Mouse (Mus musculus) midbrain, embryonic 16.5 days (tissue): Measurements from ENCODE around the gene Ccdc63. TPM values are rescaled to one million over a fixed set of nuclear protein-coding genes. Genes with fewer than 3 reads are reported as not detected.
A peak's percentile ranks its signal among the peaks of the same experiment; 100 is the strongest.

Experiments
- ATAC-seq: fragments of 200-750 bp; cut with Nextera tagmentation; 2 replicates; pipeline ENCODE4 v1.8.0; 2017; ENCODE audit warnings: moderate TSS enrichment
- H3K27ac ChIP-seq: fragments of 300-500 bp; sonication (generic); 2 replicates; pipeline ENCODE4 v1.5.1; 2014; ENCODE audit warnings: mild to moderate bottlenecking, low read length, mixed read lengths
- H3K27me3 ChIP-seq: fragments of 300-500 bp; sonication (generic); 2 replicates; pipeline ENCODE4 v1.6.1; 2014; ENCODE audit warnings: low read depth, low read length, mixed read lengths; ENCODE audit not compliant: control insufficient read depth, insufficient read depth
- H3K36me3 ChIP-seq: fragments of 300-500 bp; sonication (generic); 2 replicates; pipeline ENCODE4 v1.6.1; 2014; ENCODE audit warnings: mild to moderate bottlenecking, low read length, moderate library complexity, mixed read lengths; ENCODE audit not compliant: control insufficient read depth, insufficient read depth
- H3K4me1 ChIP-seq: fragments of 300-500 bp; sonication (generic); 2 replicates; pipeline ENCODE4 v1.6.1; 2014; ENCODE audit warnings: mild to moderate bottlenecking, low read length, mixed read lengths; ENCODE audit not compliant: control insufficient read depth, insufficient read depth
- H3K4me2 ChIP-seq: fragments of 300-500 bp; sonication (generic); 2 replicates; pipeline ENCODE4 v1.6.1; 2014; ENCODE audit warnings: mild to moderate bottlenecking, low read length, mixed read lengths
- H3K4me3 ChIP-seq: fragments of 300-500 bp; sonication (generic); 2 replicates; pipeline ENCODE4 v1.5.1; 2014; ENCODE audit warnings: low read depth, mild to moderate bottlenecking, low read length, moderate library complexity, mixed read lengths
- H3K9ac ChIP-seq: fragments of 300-500 bp; sonication (generic); 2 replicates; pipeline ENCODE4 v1.6.1; 2014; ENCODE audit warnings: low read depth, low read length, mixed read lengths
- H3K9me3 ChIP-seq: fragments of 300-500 bp; sonication (generic); replicated peaks from 2 replicates; pipeline ENCODE4 v1.6.1; 2014; ENCODE audit warnings: mild to moderate bottlenecking, low read length, mixed read lengths; ENCODE audit not compliant: control insufficient read depth, poor library complexity, severe bottlenecking
- WGBS: fragments of 180-500 bp; shearing (Covaris S2); extraction: QIAGEN DNeasy Blood & Tissue Kit; methylation state at CpG from one replicate; pipeline ENCODE4 v1.1.7; 2014; 5-methylcytosine and 5-hydroxymethylcytosine counted together
- polyA plus RNA-seq: library from polyadenylated mRNA; unstranded; fragments of >200 nt; fragmentation: Nextera tagmentation; extraction: Ambion mirVana; gene quantifications from 2 replicates; pipeline ENCODE4 v1.2.1, GENCODE M21; 2015

Ccdc63 gene
- polyA plus RNA-seq, 1 experiment from 2014 or later: 0.24 TPM

DNA sequence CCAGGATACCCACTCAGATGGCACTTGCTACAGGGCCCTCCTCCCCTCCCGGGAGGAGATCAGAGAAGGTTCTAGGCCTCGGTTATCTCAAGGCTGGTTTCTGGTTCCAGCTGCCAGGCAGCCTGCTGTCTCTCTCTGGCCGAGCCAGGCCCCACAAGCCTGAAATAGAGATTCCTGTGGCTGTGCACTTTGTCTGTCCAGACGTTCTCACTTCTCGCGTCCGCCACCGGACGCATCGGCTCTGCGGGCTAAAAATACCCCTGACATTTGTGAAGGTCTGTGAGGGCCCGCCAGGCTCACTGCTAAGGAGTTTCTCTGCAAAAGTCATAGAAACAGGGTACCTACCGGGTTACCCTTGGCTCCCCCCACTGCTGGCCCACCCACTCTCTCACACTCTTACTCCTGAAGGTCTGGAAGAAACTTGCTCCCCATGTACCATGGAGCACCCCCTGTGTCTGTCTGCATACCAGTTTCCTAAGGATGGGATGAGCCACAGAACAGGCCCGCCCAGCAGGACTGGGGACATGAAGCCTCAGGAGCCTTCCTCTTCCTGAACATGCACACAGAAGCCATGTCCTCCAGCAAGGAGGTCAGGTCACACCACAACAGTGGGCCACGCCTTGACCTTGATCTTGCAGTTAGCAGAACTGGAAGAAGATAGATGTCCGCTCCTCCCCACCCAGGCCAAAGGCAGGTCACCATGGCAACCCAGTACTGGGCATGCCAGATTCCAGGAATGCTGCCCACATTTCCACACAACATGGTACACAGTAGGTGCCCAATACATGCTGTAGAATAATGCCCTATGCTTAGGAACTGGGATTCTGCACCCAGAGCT is 69.4 kb downstream of the Ccdc63 start:
- Histone ChIP-seq H3K4me2 (no peak overlapping the region), H3K9ac (no peak overlapping the region), H3K36me3 (no peaks in the 10 kb centered on the region), H3K9me3 (no peaks in the 10 kb centered on the region), H3K4me3 (no peak overlapping the region), H3K27me3 (no peaks in the 10 kb centered on the region), H3K4me1 (no peaks in the 10 kb centered on the region), H3K27ac (no peak overlapping the region)
- ATAC-seq: no peak
- WGBS: 86% methylated on average over 16 of the region's 16 CpGs

GRCm38 (mm10) chr5:122068563-122068962 is 72.1 kb downstream of the Ccdc63 start:
- Histone ChIP-seq H3K27ac (no peak overlapping the region), H3K36me3 (no peaks in the 10 kb centered on the region), H3K9me3 (no peaks in the 10 kb centered on the region), H3K9ac (no peak overlapping the region), H3K4me2 (no peak overlapping the region), H3K4me3 (no peak overlapping the region), H3K4me1 (no peaks in the 10 kb centered on the region), H3K27me3 (no peaks in the 10 kb centered on the region; the same call in 1 of the 2 replicates)
- ATAC-seq: no peak
- WGBS: 63% methylated on average over 13 of the region's 13 CpGs

DNA sequence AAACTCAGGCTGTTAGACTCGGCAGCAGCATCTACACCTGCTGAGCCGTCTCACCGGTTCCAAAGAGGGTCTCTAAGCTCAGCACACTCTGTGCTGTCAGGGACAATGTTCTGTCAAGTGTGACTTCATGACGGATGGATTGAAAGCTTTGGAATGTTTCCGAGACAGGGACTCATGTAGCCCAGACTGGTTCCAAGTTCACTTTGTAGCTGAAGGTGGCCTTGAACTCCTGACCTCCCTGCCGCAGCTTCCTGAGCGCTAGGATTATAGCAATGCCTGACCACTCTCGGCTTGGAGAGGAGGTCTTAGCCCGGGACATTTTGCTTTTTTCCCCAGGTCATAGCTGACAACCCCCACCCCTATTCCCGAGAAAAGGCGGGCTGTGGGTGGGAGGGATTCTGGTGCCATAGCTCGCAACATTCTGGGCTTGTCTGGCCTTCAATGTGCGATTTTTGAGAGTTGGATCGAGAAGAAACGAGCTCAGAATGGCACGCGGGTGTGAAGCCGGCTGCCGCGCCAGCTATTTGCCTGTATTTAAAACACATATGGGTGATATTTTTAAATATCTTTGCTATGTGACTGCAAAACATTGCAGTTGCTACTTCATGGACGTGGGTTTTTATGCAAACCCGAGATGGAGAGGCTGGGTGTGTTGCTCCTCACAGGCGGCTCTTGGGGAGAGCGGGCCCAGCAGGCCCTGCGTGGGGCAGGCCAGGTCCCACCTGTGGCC is 77.3 kb downstream of the Ccdc63 start:
- no peaks in the 10 kb centered on the region for H3K9me3 ChIP-seq
- H3K4me1 ChIP-seq: peaks cover 9% of the 10 kb centered on the region
- ATAC-seq: no peak
- H3K27ac ChIP-seq: no peak overlapping the region
- H3K27me3 ChIP-seq: no peaks in the 10 kb centered on the region; the same call in 1 of the 2 replicates
- H3K4me2 ChIP-seq: no peak overlapping the region
- no peaks in the 10 kb centered on the region for H3K36me3 ChIP-seq
- H3K4me3 ChIP-seq: no peak overlapping the region
- no peak overlapping the region for H3K9ac ChIP-seq
- WGBS: 70% methylated on average over 25 of the region's 25 CpGs

DNA sequence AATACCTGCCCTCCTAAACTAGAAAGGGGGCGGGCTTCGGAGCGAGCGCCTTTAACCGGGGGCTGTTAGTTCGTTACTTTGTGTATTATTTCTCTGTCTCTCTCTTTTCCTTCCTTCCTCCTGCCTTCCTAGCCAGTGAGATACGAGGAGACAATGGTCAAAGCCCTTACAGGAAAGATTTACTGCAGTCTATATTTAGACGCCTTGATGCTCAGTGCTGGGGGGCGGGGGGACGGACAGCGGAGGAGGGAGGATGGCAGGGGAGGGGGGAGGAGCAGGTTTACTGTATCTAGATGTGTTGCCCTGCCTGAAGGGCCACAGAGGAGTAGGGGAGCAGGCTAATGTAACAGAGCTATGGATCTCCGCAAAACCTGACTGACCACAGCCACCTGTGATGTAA is 78.1 kb downstream of the Ccdc63 start:
- ATAC-seq: no peak
- H3K4me1 ChIP-seq: peaks cover 9% of the 10 kb centered on the region
- H3K4me2 ChIP-seq: peak overlapping the region; percentile 22
- H3K27me3 ChIP-seq: no peaks in the 10 kb centered on the region; the same call in 1 of the 2 replicates
- no peaks in the 10 kb centered on the region for H3K9me3 ChIP-seq
- H3K4me3 ChIP-seq: no peak overlapping the region
- H3K9ac ChIP-seq: no peak overlapping the region
- H3K27ac ChIP-seq: peak overlapping the region; percentile 5; the same call in 1 of the 2 replicates
- WGBS: 42% methylated on average over 12 of the region's 12 CpGs
- no peaks in the 10 kb centered on the region for H3K36me3 ChIP-seq

DNA sequence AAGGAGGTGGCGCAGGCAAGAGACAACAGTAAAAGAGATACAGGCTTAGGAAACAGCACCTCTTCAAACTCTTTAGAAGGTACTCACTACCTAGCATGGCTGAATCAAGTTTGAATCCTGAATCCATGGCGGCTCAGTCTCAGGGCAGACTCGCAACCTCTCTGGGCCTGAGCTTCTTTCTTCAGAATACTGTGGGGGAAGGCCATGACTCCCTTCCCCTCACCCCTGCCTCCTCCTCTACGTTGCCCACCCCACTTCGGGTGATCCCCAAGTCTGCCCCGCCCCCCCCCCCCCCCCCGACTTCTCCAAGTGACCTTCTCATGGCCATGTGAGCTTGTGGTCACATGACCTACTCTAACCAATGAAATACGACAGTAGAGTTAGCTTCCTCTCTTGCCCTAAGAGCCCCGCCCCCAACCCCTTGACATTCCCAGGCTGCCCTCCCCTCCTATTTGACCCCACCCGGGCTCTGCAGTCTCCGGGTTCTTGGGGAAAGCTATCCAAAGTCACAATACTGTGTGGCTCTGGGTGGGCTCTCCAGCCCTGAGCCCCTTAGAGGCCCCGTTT is 79.8 kb downstream of the Ccdc63 start:
- Histone ChIP-seq H3K36me3 (no peaks in the 10 kb centered on the region), H3K4me3 (no peak overlapping the region), H3K9ac (no peak overlapping the region), H3K4me2 (no peak overlapping the region), H3K27ac (no peak overlapping the region), H3K4me1 (peaks cover 9% of the 10 kb centered on the region), H3K27me3 (no peaks in the 10 kb centered on the region; the same call in 1 of the 2 replicates), H3K9me3 (no peaks in the 10 kb centered on the region)
- 34% methylated on average over 8 of the region's 12 CpGs for WGBS
- no peak for ATAC-seq

DNA sequence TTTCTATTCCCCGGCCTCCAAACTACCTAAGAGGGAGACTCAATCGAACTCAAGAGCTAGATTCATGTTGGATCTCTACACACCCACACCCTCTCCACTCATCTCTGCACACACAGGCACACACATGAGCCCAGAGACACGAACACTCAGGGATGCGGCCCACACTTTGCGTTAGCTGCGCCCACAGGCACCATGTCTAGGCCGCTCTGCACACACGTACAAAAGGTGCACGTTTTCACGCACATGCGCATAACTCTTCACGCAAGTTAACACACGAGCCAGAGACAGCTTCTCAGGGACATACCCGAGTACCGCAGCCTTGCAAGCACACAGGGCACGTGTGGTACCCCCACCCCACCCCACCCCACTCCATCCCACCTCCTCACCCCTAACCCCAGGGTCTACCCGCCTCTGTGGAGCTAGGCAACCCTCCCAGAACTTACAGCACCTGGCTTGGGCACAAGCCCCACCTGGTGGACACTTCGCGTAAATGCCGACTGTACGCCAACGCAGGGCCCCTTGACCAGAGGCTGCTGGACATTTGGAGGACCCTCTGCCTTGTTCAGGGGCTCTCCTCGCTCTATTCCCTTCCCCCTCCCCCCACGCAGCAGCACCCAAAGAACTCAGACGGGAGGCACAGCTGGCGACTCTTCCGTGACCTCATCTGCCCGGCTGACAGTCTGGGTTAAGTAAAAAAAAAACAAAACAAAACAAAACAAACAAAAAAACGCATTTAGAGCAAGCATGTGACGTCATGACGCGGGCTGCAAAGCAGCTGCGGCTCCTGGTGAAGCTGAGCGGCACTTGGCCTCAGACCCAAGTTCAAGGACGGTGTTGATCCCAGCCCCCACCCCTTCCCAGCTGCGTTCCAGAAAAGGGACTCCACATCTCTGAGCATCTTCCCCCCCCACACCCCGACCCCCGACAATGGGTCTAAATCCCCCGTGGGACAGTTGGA is 81.3 kb downstream of the Ccdc63 start:
- H3K4me3 ChIP-seq: peak overlapping the region; percentile 13; the same call in 1 of the 2 replicates
- H3K4me1 ChIP-seq: peaks cover 11% of the 10 kb centered on the region
- H3K27ac ChIP-seq: no peak overlapping the region
- H3K36me3 ChIP-seq: no peaks in the 10 kb centered on the region
- 26% methylated on average over 39 of the region's 39 CpGs for WGBS
- peak; percentile 54 for ATAC-seq
- no peaks in the 10 kb centered on the region for H3K9me3 ChIP-seq
- no peaks in the 10 kb centered on the region; the same call in 1 of the 2 replicates for H3K27me3 ChIP-seq
- H3K4me2 ChIP-seq: peak overlapping the region; percentile 47
- no peak overlapping the region for H3K9ac ChIP-seq

Other genes starting within 250 kb of the Ccdc63 start
- 20.1 and 20.2 TPM in 2 replicates for gene Cux2, start 90.7 kb downstream of the Ccdc63 start, polyA plus RNA-seq
- 1.6 and 2.4 TPM in 2 replicates for gene Myl2, start 39.9 kb downstream of the Ccdc63 start, polyA plus RNA-seq
- 188 and 193 TPM in 2 replicates for gene Ppp1cc, start 17.5 kb upstream of the Ccdc63 start, polyA plus RNA-seq
- gene Hvcn1, start 66.0 kb upstream of the Ccdc63 start, polyA plus RNA-seq: 1.7 and 1.8 TPM in 2 replicates
- gene Tctn1, start 123.6 kb upstream of the Ccdc63 start, polyA plus RNA-seq: 5.4 and 7.3 TPM in 2 replicates
- gene Pptc7, start 143.5 kb upstream of the Ccdc63 start, polyA plus RNA-seq: 7.1 and 7.6 TPM in 2 replicates
- gene Rad9b, start 213.4 kb upstream of the Ccdc63 start, polyA plus RNA-seq: 23.9 and 28.9 TPM in 2 replicates
- 320 and 347 TPM in 2 replicates for gene Vps29, start 213.5 kb upstream of the Ccdc63 start, polyA plus RNA-seq
- 42.3 and 42.7 TPM in 2 replicates for gene Gpn3, start 231.1 kb upstream of the Ccdc63 start, polyA plus RNA-seq
- 135 and 139 TPM in 2 replicates for gene Fam216a, start 231.5 kb upstream of the Ccdc63 start, polyA plus RNA-seq